Mouse (Mus musculus): Measurements from ENCODE around the gene Ctdspl. TPM values are rescaled to one million over a fixed set of nuclear protein-coding genes. Genes with fewer than 3 reads are reported as not detected.

The Ctdspl gene
- polyA plus RNA-seq, 1 experiment from 2014 or later, result 21.9 TPM

DNA sequence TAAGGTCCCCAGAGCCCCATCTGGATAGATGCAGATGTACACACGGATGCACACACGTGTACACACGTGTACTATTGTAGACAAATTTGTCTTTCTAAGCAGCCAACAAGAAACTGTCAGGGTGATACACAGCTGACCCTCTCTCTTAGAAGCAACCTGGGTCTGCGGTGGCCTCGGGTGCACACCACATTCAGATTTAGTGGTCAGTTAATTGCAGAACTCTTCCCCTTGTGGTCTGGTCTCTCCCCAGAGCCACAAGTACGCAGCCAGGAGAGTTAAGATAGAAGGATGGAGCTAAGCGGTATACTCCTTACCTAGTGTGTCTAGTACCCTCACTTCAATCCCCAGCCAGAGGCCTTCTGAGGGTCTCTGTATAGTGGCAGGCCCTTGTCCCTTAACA lies 43.1 kb upstream of the Ctdspl start:
- no peak overlapping the region for H3K4me3 ChIP-seq (replicated peaks; ENCODE audit: low read depth, low read length)
- no peak for TF ChIP-seq CTCF (IDR thresholded peaks at IDR 0.05; ENCODE audit: low read depth)
- H3K36me3 ChIP-seq (ENCODE audit: insufficient read depth, low read length), result peaks cover 9% of the 10 kb centered on the region; the same call in 1 of the 2 replicates
- DNase-seq (ENCODE audit: low spot score) (no peak), ATAC-seq (replicated peaks; ENCODE audit: low FRiP score, low read depth) (no peak)
- no peak overlapping the region for H3K4me2 ChIP-seq (ENCODE audit: low read length)
- H3K4me1 ChIP-seq (replicated peaks; ENCODE audit: insufficient read depth, low read length), result no peaks in the 10 kb centered on the region
- H3K27me3 ChIP-seq (ENCODE audit: insufficient read depth, low read length), result no peaks in the 10 kb centered on the region
- no peak overlapping the region for H3K9ac ChIP-seq (ENCODE audit: low read depth, low read length)
- no peak overlapping the region for H3K27ac ChIP-seq
- H3K9me3 ChIP-seq (replicated peaks; ENCODE audit: low read length), result no peaks in the 10 kb centered on the region
- WGBS, result 94% methylated on average over 7 of the region's 7 CpGs

DNA sequence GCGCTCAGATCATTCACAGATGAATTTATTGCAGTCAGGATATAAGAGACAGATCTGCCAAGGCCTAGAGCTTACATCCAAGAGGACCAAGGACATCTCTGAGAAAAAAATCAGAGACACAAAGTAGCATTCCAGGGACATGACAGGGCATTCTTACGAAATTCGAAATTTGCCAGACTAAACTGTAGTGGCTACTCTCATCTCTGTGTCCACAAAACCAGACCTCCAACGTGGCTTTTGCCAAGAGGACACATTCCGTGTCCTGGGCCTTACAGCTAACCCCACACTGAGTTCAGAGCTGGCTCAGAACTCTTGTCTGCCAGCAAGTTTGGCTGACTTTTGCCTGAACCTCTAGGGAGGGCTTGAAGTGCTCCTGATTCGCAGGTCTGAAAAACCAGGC lies 40.5 kb upstream of the Ctdspl start:
- Histone ChIP-seq H3K4me2 (ENCODE audit: low read length) (no peak overlapping the region), H3K4me3 (replicated peaks; ENCODE audit: low read depth, low read length) (no peak overlapping the region), H3K4me1 (replicated peaks; ENCODE audit: insufficient read depth, low read length) (peaks cover 7% of the 10 kb centered on the region; the same call in 1 of the 2 replicates), H3K9ac (ENCODE audit: low read depth, low read length) (no peak overlapping the region), H3K9me3 (replicated peaks; ENCODE audit: low read length) (no peaks in the 10 kb centered on the region), H3K36me3 (ENCODE audit: insufficient read depth, low read length) (peaks cover 13% of the 10 kb centered on the region; the same call in 1 of the 2 replicates), H3K27me3 (ENCODE audit: insufficient read depth, low read length) (no peaks in the 10 kb centered on the region), H3K27ac (no peak overlapping the region)
- DNase-seq (ENCODE audit: low spot score) (no peak), ATAC-seq (replicated peaks; ENCODE audit: low FRiP score, low read depth) (no peak)
- TF ChIP-seq CTCF (IDR thresholded peaks at IDR 0.05; ENCODE audit: low read depth), result no peak
- 77% methylated on average over 6 of the region's 6 CpGs for WGBS

DNA sequence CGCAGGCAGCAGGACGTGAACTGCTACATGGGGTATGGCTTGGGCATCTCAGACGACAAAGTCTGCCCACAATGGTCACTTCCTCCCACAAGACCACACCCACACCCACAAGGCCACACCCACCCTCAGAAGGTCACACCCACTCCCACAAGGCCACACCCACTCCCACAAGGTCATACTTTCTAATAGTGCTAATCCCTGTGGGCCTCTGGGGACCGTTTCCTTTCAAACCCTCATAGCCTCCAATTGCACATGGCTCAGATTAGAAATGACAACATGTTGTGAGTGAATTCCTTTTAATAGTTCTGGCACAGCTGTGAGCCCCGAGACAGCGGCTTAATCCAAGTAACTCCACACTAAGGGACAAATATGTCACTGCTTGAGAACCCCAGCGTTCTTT lies 39.1 kb upstream of the Ctdspl start:
- H3K27me3 ChIP-seq (ENCODE audit: insufficient read depth, low read length), result no peaks in the 10 kb centered on the region
- TF ChIP-seq CTCF (IDR thresholded peaks at IDR 0.05; ENCODE audit: low read depth), result no peak
- no peak overlapping the region for H3K9ac ChIP-seq (ENCODE audit: low read depth, low read length)
- no peak overlapping the region for H3K4me2 ChIP-seq (ENCODE audit: low read length)
- H3K27ac ChIP-seq, result no peak overlapping the region
- peaks cover 13% of the 10 kb centered on the region; the same call in 1 of the 2 replicates for H3K36me3 ChIP-seq (ENCODE audit: insufficient read depth, low read length)
- H3K4me1 ChIP-seq (replicated peaks; ENCODE audit: insufficient read depth, low read length), result peaks cover 18% of the 10 kb centered on the region
- no peak for DNase-seq (ENCODE audit: low spot score)
- 91% methylated on average over 7 of the region's 7 CpGs for WGBS
- no peaks in the 10 kb centered on the region for H3K9me3 ChIP-seq (replicated peaks; ENCODE audit: low read length)
- no peak overlapping the region for H3K4me3 ChIP-seq (replicated peaks; ENCODE audit: low read depth, low read length)
- no peak for ATAC-seq (replicated peaks; ENCODE audit: low FRiP score, low read depth)

DNA sequence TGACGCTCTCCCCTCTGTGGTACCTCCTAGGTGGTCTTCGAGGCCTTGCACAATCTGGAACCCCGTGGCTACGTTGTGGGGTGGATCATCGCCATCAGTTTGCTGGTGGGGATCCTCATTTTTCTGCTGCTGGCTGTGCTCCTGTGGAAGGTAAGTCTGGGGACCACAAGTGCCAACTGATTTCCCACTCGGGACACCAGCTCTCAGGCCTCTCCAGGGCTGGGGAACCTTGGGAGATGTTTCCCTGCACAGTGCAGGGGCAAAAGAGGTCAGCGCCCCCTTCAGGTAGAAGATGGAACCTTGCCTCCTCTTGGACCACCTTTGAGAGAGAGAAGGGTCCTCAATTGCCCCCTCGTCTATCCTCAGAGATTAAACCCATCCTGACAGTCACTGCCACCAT lies 38.5 kb upstream of the Ctdspl start:
- no peaks in the 10 kb centered on the region for H3K9me3 ChIP-seq (replicated peaks; ENCODE audit: low read length)
- no peak overlapping the region for H3K27ac ChIP-seq
- DNase-seq (ENCODE audit: low spot score), result no peak
- H3K4me2 ChIP-seq (ENCODE audit: low read length), result no peak overlapping the region
- no peak overlapping the region for H3K9ac ChIP-seq (ENCODE audit: low read depth, low read length)
- TF ChIP-seq CTCF (IDR thresholded peaks at IDR 0.05; ENCODE audit: low read depth), result peak; percentile 19; the same call in 1 of the 2 replicates
- peaks cover 13% of the 10 kb centered on the region; the same call in 1 of the 2 replicates for H3K36me3 ChIP-seq (ENCODE audit: insufficient read depth, low read length)
- no peak overlapping the region for H3K4me3 ChIP-seq (replicated peaks; ENCODE audit: low read depth, low read length)
- ATAC-seq (replicated peaks; ENCODE audit: low FRiP score, low read depth), result no peak
- WGBS, result 94% methylated on average over 8 of the region's 8 CpGs
- H3K4me1 ChIP-seq (replicated peaks; ENCODE audit: insufficient read depth, low read length), result peaks cover 18% of the 10 kb centered on the region
- no peaks in the 10 kb centered on the region for H3K27me3 ChIP-seq (ENCODE audit: insufficient read depth, low read length)

DNA sequence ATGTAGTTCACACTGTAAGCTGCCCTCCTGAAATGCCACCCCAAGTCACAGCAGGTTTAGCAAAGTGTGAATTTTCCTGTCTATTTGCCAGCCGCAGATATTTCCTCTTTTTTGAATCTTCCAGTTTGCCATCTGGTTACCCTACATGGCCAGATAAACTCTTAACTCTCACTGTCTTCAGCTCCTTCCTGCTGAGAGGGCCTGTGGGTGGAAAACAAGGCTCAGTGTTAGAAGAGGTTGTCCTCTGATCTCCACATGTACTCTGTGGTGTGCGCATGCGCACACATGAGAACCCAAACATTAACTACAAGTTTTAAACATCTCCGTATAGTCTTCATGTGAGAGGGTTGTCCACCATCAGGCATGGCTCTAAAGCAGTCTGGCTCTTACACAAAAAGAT lies 36.1 kb upstream of the Ctdspl start:
- no peaks in the 10 kb centered on the region for H3K9me3 ChIP-seq (replicated peaks; ENCODE audit: low read length)
- TF ChIP-seq CTCF (IDR thresholded peaks at IDR 0.05; ENCODE audit: low read depth), result no peak
- H3K4me3 ChIP-seq (replicated peaks; ENCODE audit: low read depth, low read length), result no peak overlapping the region
- peaks cover 18% of the 10 kb centered on the region for H3K4me1 ChIP-seq (replicated peaks; ENCODE audit: insufficient read depth, low read length)
- no peak overlapping the region for H3K27ac ChIP-seq
- 0 out of 2 replicates have a peak, but pooled peaks cover 8% of the 10 kb centered on the region for H3K36me3 ChIP-seq (ENCODE audit: insufficient read depth, low read length)
- H3K9ac ChIP-seq (ENCODE audit: low read depth, low read length), result no peak overlapping the region
- 82% methylated on average over 4 of the region's 4 CpGs for WGBS
- H3K4me2 ChIP-seq (ENCODE audit: low read length), result no peak overlapping the region
- no peak for ATAC-seq (replicated peaks; ENCODE audit: low FRiP score, low read depth)
- DNase-seq (ENCODE audit: low spot score), result no peak
- no peaks in the 10 kb centered on the region for H3K27me3 ChIP-seq (ENCODE audit: insufficient read depth, low read length)

DNA sequence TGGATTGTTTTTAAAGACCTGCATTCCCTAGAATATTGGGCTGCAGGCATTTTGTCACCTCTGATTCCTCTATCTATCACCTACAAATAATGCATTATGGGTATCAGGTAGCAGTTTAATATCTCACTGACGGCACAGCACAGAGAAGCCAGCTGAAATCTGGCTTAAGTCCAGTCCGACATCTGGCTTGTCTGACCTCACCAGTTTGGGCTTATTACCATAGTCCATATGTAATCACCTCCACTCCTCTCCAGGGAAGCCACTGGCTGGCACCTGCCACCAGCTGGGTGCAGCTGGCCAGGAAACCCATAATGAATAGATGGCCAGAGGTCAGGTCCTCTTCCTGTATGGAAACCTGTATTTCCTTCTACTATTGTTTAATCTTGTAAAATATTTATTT lies 35.6 kb upstream of the Ctdspl start:
- no peak for TF ChIP-seq CTCF (IDR thresholded peaks at IDR 0.05; ENCODE audit: low read depth)
- ATAC-seq (replicated peaks; ENCODE audit: low FRiP score, low read depth) (peak; percentile 48; the same call in 1 of the 2 replicates), DNase-seq (ENCODE audit: low spot score) (no peak)
- H3K36me3 ChIP-seq (ENCODE audit: insufficient read depth, low read length), result 0 out of 2 replicates have a peak, but pooled peaks cover 8% of the 10 kb centered on the region
- WGBS, result 19% methylated on average over 2 of the region's 2 CpGs
- no peaks in the 10 kb centered on the region for H3K9me3 ChIP-seq (replicated peaks; ENCODE audit: low read length)
- no peak overlapping the region for H3K9ac ChIP-seq (ENCODE audit: low read depth, low read length)
- H3K4me2 ChIP-seq (ENCODE audit: low read length), result no peak overlapping the region
- H3K27ac ChIP-seq, result peak overlapping the region; percentile 70; the same call in 1 of the 2 replicates
- H3K4me3 ChIP-seq (replicated peaks; ENCODE audit: low read depth, low read length), result no peak overlapping the region
- H3K27me3 ChIP-seq (ENCODE audit: insufficient read depth, low read length), result no peaks in the 10 kb centered on the region
- peaks cover 18% of the 10 kb centered on the region for H3K4me1 ChIP-seq (replicated peaks; ENCODE audit: insufficient read depth, low read length)

DNA sequence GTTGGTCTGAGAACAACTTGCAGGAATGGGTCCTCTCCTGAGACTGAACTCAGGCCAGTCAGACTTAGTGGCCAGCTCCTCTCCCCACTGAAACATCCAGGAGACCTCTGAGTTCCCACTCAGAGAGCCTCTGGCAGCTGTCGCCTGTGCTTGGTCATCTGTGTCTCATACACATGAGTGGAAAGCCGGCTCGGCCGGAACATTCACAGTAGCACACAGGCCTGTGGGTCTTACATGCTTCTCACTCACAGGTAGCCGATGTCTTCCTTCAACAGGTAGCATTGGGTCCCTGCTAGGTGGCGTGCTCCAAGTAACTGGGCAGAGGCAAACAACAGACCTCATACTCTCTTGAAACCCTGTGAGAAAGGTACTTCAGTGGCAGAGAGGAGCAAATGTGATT lies 35.2 kb upstream of the Ctdspl start:
- Histone ChIP-seq H3K36me3 (ENCODE audit: insufficient read depth, low read length) (0 out of 2 replicates have a peak, but pooled peaks cover 7% of the 10 kb centered on the region), H3K27ac (peak overlapping the region; percentile 70), H3K9me3 (replicated peaks; ENCODE audit: low read length) (no peaks in the 10 kb centered on the region), H3K4me1 (replicated peaks; ENCODE audit: insufficient read depth, low read length) (peaks cover 18% of the 10 kb centered on the region), H3K27me3 (ENCODE audit: insufficient read depth, low read length) (no peaks in the 10 kb centered on the region), H3K4me2 (ENCODE audit: low read length) (no peak overlapping the region; the same call in 1 of the 2 replicates), H3K9ac (ENCODE audit: low read depth, low read length) (no peak overlapping the region), H3K4me3 (replicated peaks; ENCODE audit: low read depth, low read length) (no peak overlapping the region)
- no peak for TF ChIP-seq CTCF (IDR thresholded peaks at IDR 0.05; ENCODE audit: low read depth)
- DNase-seq (ENCODE audit: low spot score), result no peak
- 43% methylated on average over 6 of the region's 6 CpGs for WGBS
- 0 out of 2 replicates have a peak, but pooled peaks have one; percentile 29 for ATAC-seq (replicated peaks; ENCODE audit: low FRiP score, low read depth)
